Mouse (Mus musculus) liver, adult 2 months (tissue): ENCODE results near the gene Car10.

Experiments used
- CTCF ChIP-seq: fragments of 200-500 bp; IDR thresholded peaks from 2 replicates; pipeline ENCODE4 v1.5.1; 2011; ENCODE audit warnings: low read depth, low read length, control low read depth
- POLR2A ChIP-seq: fragments of 200-500 bp; IDR thresholded peaks from 2 replicates; pipeline ENCODE4 v1.6.1; 2011; ENCODE audit warnings: low read length, control low read depth; ENCODE audit not compliant: insufficient read depth; ENCODE audit errors: extremely low read depth

DNA sequence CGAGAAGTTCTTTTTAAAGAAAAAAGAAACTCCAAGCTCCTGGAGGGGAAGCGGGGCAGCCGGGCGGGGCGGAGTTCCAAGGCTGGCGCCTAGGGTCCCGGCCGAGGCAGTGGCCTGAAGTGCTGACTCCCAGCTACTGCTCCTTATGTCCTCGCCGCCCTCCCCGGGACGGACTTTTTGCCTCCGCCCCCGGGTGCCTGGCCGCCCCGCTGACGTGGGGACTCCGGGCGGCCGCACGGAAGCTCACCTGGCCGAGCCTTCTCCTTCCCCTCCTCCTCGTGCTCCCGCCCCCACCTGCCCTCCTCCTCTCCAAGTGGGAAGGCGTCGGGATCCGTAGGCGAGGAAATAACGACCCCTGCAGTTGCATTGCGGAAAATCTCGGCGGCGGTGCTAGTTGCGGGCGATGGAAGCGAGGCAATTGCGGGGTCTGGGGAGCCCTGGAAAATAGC is 1.1 kb downstream of the Car10 start:
- TF ChIP-seq POLR2A (no peak), CTCF (no peak)
